Mouse (Mus musculus): ENCODE measurements around the gene Adk. TPM values are rescaled to one million over a fixed set of nuclear protein-coding genes. Genes with fewer than 3 reads are reported as not detected.

Adk gene
- polyA plus RNA-seq, 1 experiment from 2014 or later: 131 TPM

GRCm38 (mm10) chr14:21348611-21349260, 296.4 kb downstream of the Adk start:
- Histone ChIP-seq H3K27ac (replicated peaks; ENCODE audit: low read depth, low read length) (no peak overlapping the region), H3K4me2 (ENCODE audit: low read depth, low read length) (no peak overlapping the region), H3K9me3 (ENCODE audit: control insufficient read depth, low read length) (no peaks in the 10 kb centered on the region), H3K4me1 (ENCODE audit: control insufficient read depth, insufficient read depth, low read length) (0 out of 2 replicates have a peak, but pooled peaks cover 4% of the 10 kb centered on the region), H3K4me3 (ENCODE audit: low read depth, low read length) (no peak overlapping the region), H3K27me3 (replicated peaks; ENCODE audit: control insufficient read depth, insufficient read depth, low read length) (no peaks in the 10 kb centered on the region), H3K36me3 (ENCODE audit: control insufficient read depth, insufficient read depth, low read length) (no peaks in the 10 kb centered on the region), H3K9ac (ENCODE audit: low read depth, low read length) (no peak overlapping the region)
- DNase-seq (ENCODE audit: low spot score) (peak; percentile 41), ATAC-seq (ENCODE audit: low read depth) (no peak)
- WGBS: 41% methylated on average over 6 of the region's 6 CpGs

GRCm38 (mm10) chr14:21351646-21352045, 299.3 kb downstream of the Adk start:
- Histone ChIP-seq H3K4me1 (ENCODE audit: control insufficient read depth, insufficient read depth, low read length) (0 out of 2 replicates have a peak, but pooled peaks cover 4% of the 10 kb centered on the region), H3K4me3 (ENCODE audit: low read depth, low read length) (no peak overlapping the region), H3K9me3 (ENCODE audit: control insufficient read depth, low read length) (no peaks in the 10 kb centered on the region), H3K9ac (ENCODE audit: low read depth, low read length) (no peak overlapping the region), H3K4me2 (ENCODE audit: low read depth, low read length) (no peak overlapping the region), H3K27me3 (replicated peaks; ENCODE audit: control insufficient read depth, insufficient read depth, low read length) (no peaks in the 10 kb centered on the region), H3K36me3 (ENCODE audit: control insufficient read depth, insufficient read depth, low read length) (no peaks in the 10 kb centered on the region), H3K27ac (replicated peaks; ENCODE audit: low read depth, low read length) (no peak overlapping the region)
- DNase-seq (ENCODE audit: low spot score) (no peak), ATAC-seq (ENCODE audit: low read depth) (no peak)
- 45% methylated on average over 2 of the region's 2 CpGs for WGBS

GRCm38 (mm10) chr14:21356286-21356685, 303.9 kb downstream of the Adk start:
- no peaks in the 10 kb centered on the region for H3K4me1 ChIP-seq (ENCODE audit: control insufficient read depth, insufficient read depth, low read length)
- ATAC-seq (ENCODE audit: low read depth) (no peak), DNase-seq (ENCODE audit: low spot score) (no peak)
- H3K9me3 ChIP-seq (ENCODE audit: control insufficient read depth, low read length): no peaks in the 10 kb centered on the region
- no peak overlapping the region for H3K4me2 ChIP-seq (ENCODE audit: low read depth, low read length)
- H3K36me3 ChIP-seq (ENCODE audit: control insufficient read depth, insufficient read depth, low read length): no peaks in the 10 kb centered on the region
- WGBS: 72% methylated on average over 1 of the region's 1 CpGs
- no peaks in the 10 kb centered on the region for H3K27me3 ChIP-seq (replicated peaks; ENCODE audit: control insufficient read depth, insufficient read depth, low read length)
- H3K4me3 ChIP-seq (ENCODE audit: low read depth, low read length): no peak overlapping the region
- no peak overlapping the region for H3K27ac ChIP-seq (replicated peaks; ENCODE audit: low read depth, low read length)
- H3K9ac ChIP-seq (ENCODE audit: low read depth, low read length): no peak overlapping the region

GRCm38 (mm10) chr14:21359207-21359895, 307.0 kb downstream of the Adk start:
- Histone ChIP-seq H3K9ac (ENCODE audit: low read depth, low read length) (no peak overlapping the region), H3K27ac (replicated peaks; ENCODE audit: low read depth, low read length) (no peak overlapping the region), H3K9me3 (ENCODE audit: control insufficient read depth, low read length) (no peaks in the 10 kb centered on the region), H3K4me2 (ENCODE audit: low read depth, low read length) (no peak overlapping the region), H3K36me3 (ENCODE audit: control insufficient read depth, insufficient read depth, low read length) (no peaks in the 10 kb centered on the region), H3K27me3 (replicated peaks; ENCODE audit: control insufficient read depth, insufficient read depth, low read length) (no peaks in the 10 kb centered on the region), H3K4me3 (ENCODE audit: low read depth, low read length) (no peak overlapping the region), H3K4me1 (ENCODE audit: control insufficient read depth, insufficient read depth, low read length) (no peaks in the 10 kb centered on the region)
- 53% methylated on average over 10 of the region's 10 CpGs for WGBS
- no peak; the same call in 1 of the 2 replicates for ATAC-seq (ENCODE audit: low read depth)
- peak; percentile 45 for DNase-seq (ENCODE audit: low spot score)

GRCm38 (mm10) chr14:21359896-21360525, 307.6 kb downstream of the Adk start:
- no peaks in the 10 kb centered on the region for H3K27me3 ChIP-seq (replicated peaks; ENCODE audit: control insufficient read depth, insufficient read depth, low read length)
- H3K9me3 ChIP-seq (ENCODE audit: control insufficient read depth, low read length): no peaks in the 10 kb centered on the region
- WGBS: 86% methylated on average over 6 of the region's 12 CpGs

GRCm38 (mm10) chr14:21367095-21367494, 314.7 kb downstream of the Adk start:
- H3K4me1 ChIP-seq (ENCODE audit: control insufficient read depth, insufficient read depth, low read length): peaks cover 16% of the 10 kb centered on the region
- ATAC-seq (ENCODE audit: low read depth) (no peak), DNase-seq (ENCODE audit: low spot score) (peak; percentile 17)
- no peak overlapping the region for H3K4me2 ChIP-seq (ENCODE audit: low read depth, low read length)
- H3K9me3 ChIP-seq (ENCODE audit: control insufficient read depth, low read length): no peaks in the 10 kb centered on the region
- H3K27ac ChIP-seq (replicated peaks; ENCODE audit: low read depth, low read length): no peak overlapping the region
- H3K27me3 ChIP-seq (replicated peaks; ENCODE audit: control insufficient read depth, insufficient read depth, low read length): no peaks in the 10 kb centered on the region
- H3K36me3 ChIP-seq (ENCODE audit: control insufficient read depth, insufficient read depth, low read length): no peaks in the 10 kb centered on the region
- WGBS: 73% methylated on average over 2 of the region's 2 CpGs
- no peak overlapping the region for H3K9ac ChIP-seq (ENCODE audit: low read depth, low read length)
- no peak overlapping the region for H3K4me3 ChIP-seq (ENCODE audit: low read depth, low read length)

More at GRCm38 (mm10) chr14:21359896-21360525, 307.6 kb downstream of the Adk start:
- ATAC-seq (ENCODE audit: low read depth) (no peak), DNase-seq (ENCODE audit: low spot score) (no peak)
- Histone ChIP-seq H3K36me3 (ENCODE audit: control insufficient read depth, insufficient read depth, low read length) (no peaks in the 10 kb centered on the region), H3K4me3 (ENCODE audit: low read depth, low read length) (no peak overlapping the region), H3K4me1 (ENCODE audit: control insufficient read depth, insufficient read depth, low read length) (no peaks in the 10 kb centered on the region), H3K4me2 (ENCODE audit: low read depth, low read length) (no peak overlapping the region), H3K9ac (ENCODE audit: low read depth, low read length) (no peak overlapping the region), H3K27ac (replicated peaks; ENCODE audit: low read depth, low read length) (no peak overlapping the region)

GRCm38 (mm10) chr14:21368622-21369021, 316.2 kb downstream of the Adk start:
- peaks cover 16% of the 10 kb centered on the region for H3K4me1 ChIP-seq (ENCODE audit: control insufficient read depth, insufficient read depth, low read length)
- H3K4me3 ChIP-seq (ENCODE audit: low read depth, low read length): no peak overlapping the region
- DNase-seq (ENCODE audit: low spot score): no peak
- no peak overlapping the region for H3K9ac ChIP-seq (ENCODE audit: low read depth, low read length)
- no peak for ATAC-seq (ENCODE audit: low read depth)
- WGBS: 49% methylated on average over 2 of the region's 2 CpGs
- no peaks in the 10 kb centered on the region for H3K9me3 ChIP-seq (ENCODE audit: control insufficient read depth, low read length)
- 0 out of 2 replicates have a peak overlapping the region, but pooled peaks have one; percentile 8 for H3K27ac ChIP-seq (replicated peaks; ENCODE audit: low read depth, low read length)
- H3K4me2 ChIP-seq (ENCODE audit: low read depth, low read length): no peak overlapping the region
- no peaks in the 10 kb centered on the region for H3K36me3 ChIP-seq (ENCODE audit: control insufficient read depth, insufficient read depth, low read length)
- H3K27me3 ChIP-seq (replicated peaks; ENCODE audit: control insufficient read depth, insufficient read depth, low read length): no peaks in the 10 kb centered on the region

GRCm38 (mm10) chr14:21369127-21369526, 316.8 kb downstream of the Adk start:
- DNase-seq (ENCODE audit: low spot score) (peak; percentile 94), ATAC-seq (ENCODE audit: low read depth) (peak; percentile 93)
- no peak overlapping the region for H3K9ac ChIP-seq (ENCODE audit: low read depth, low read length)
- no peaks in the 10 kb centered on the region for H3K9me3 ChIP-seq (ENCODE audit: control insufficient read depth, low read length)
- WGBS: 7% methylated on average over 5 of the region's 5 CpGs
- no peak overlapping the region for H3K4me3 ChIP-seq (ENCODE audit: low read depth, low read length)
- peaks cover 16% of the 10 kb centered on the region for H3K4me1 ChIP-seq (ENCODE audit: control insufficient read depth, insufficient read depth, low read length)
- H3K36me3 ChIP-seq (ENCODE audit: control insufficient read depth, insufficient read depth, low read length): no peaks in the 10 kb centered on the region
- no peaks in the 10 kb centered on the region for H3K27me3 ChIP-seq (replicated peaks; ENCODE audit: control insufficient read depth, insufficient read depth, low read length)
- H3K27ac ChIP-seq (replicated peaks; ENCODE audit: low read depth, low read length): peak overlapping the region; percentile 48
- H3K4me2 ChIP-seq (ENCODE audit: low read depth, low read length): no peak overlapping the region

Measured in embryonic facial prominence, embryonic 14.5 days (tissue).